10 mouse cellular contexts compared by ENCODE assay signal in the genomic region with DNA sequence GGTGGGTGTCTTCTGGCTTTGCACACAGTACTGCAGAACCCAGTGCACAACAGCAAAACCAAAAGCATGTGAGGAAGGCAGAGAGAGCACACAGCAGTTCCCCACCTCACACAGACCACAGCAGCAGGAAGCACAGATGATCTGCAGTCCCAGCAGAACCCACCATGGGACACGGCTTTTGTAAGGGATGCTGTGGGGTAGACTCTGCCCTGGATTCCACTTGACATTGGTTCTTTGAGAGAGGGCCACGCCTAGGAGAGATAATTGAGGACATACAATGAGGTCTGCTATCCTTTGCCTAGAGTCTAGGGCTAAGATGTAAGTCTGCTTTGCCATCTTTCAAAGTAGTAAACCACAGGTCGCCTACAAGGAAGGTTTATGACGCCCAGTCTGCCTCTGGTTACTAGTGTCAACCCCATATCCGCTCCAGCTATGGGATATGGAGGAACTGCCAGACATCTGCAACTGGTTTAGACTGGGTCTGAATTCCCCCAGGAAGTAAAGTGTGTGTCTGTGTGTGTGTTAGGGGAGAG.
A peak's percentile ranks its signal among the peaks of the same experiment; 100 is the strongest.
DNase-seq lines count a peak whose midpoint lies in the region; ATAC-seq lines count a peak whose summit lies in the region.
"Had no signal": no experiment of that assay in that cellular context is flagged by ENCODE, and none has a peak within 500 bp of the region (broad histone marks: within the 10 kb centered on the region; RNA-seq: fewer than 3 reads in every experiment).

No protein-coding gene starts in this region.

- 77% methylated on average over 5 of the region's 5 CpGs for WGBS in forebrain, embryonic 12.5 days

- no peaks in the 10 kb centered on the region for H3K9me3 ChIP-seq in forebrain, embryonic 12.5 days

- no peaks in the 10 kb centered on the region for H3K4me1 ChIP-seq in forebrain, embryonic 12.5 days

- H3K9ac ChIP-seq in forebrain, embryonic 12.5 days = no peak overlapping the region

- no peaks in the 10 kb centered on the region for H3K36me3 ChIP-seq in forebrain, embryonic 12.5 days (replicated peaks)

- no peak overlapping the region for H3K4me2 ChIP-seq in forebrain, embryonic 12.5 days

- peak; percentile 87 for ATAC-seq in CD4-positive, CD25-positive, alpha-beta regulatory T cell, adult 4 months
- peak; percentile 88 for ATAC-seq in activated CD4-positive, CD25-positive, alpha-beta regulatory T cell, adult 4 months
- peak; percentile 89 for ATAC-seq in inflammation-experienced regulatory T-cells, adult 6 months
- peak; percentile 33 for ATAC-seq in neutrophil, adult 5-6 weeks (ENCODE audit: extremely low read depth, insufficient number of reproducible peaks, low FRiP score, poor library complexity, severe bottlenecking)
- no peak for ATAC-seq in forebrain, embryonic 12.5 days (ENCODE audit: low FRiP score)

- no peak overlapping the region for H3K27ac ChIP-seq in forebrain, embryonic 12.5 days

- no peak overlapping the region for H3K4me3 ChIP-seq in forebrain, embryonic 12.5 days (replicated peaks)

- no peaks in the 10 kb centered on the region for H3K27me3 ChIP-seq in forebrain, embryonic 12.5 days

- DNase-seq in cerebellum, postnatal 10 days = no peak
- DNase-seq in lung, postnatal 10 days = no peak
- DNase-seq in kidney, adult 11 months = no peak
- DNase-seq: cerebellum, postnatal 36 days; lung, postnatal 36 days had no signal
